Mouse (Mus musculus) ES-Bruce4 (cell line): ENCODE measurements at regions not wholly inside any gene's neighbourhood (a gene's known extent, or its start where the extent isn't known, plus 50 kb on each side); places are given as distances from the start of the nearest gene placed in this dataset.

Experiments used
- H3K27ac ChIP-seq: 2 replicates; pipeline ENCODE4 v1.5.1; 2012; ENCODE audit warnings: low read length, inconsistent platforms; ENCODE audit not compliant: insufficient read depth
- H3K27me3 ChIP-seq: 2 replicates; pipeline ENCODE4 v1.6.1; 2012; ENCODE audit warnings: mild to moderate bottlenecking, low read length, inconsistent platforms; ENCODE audit not compliant: control insufficient read depth, poor library complexity, insufficient read depth, severe bottlenecking
- H3K36me3 ChIP-seq: 2 replicates; pipeline ENCODE4 v1.6.1; 2012; ENCODE audit warnings: inconsistent platforms, mild to moderate bottlenecking, low read length, moderate library complexity; ENCODE audit not compliant: control insufficient read depth, poor library complexity, insufficient read depth, severe bottlenecking
- H3K4me1 ChIP-seq: one replicate; pipeline ENCODE4 v1.8.1; 2011; ENCODE audit warnings: low read length; ENCODE audit not compliant: control insufficient read depth, insufficient read depth
- H3K4me3 ChIP-seq: 2 replicates; pipeline ENCODE4 v1.5.1; 2011; ENCODE audit warnings: low read depth, mild to moderate bottlenecking, low read length
- H3K9ac ChIP-seq: 2 replicates; pipeline ENCODE4 v1.6.1; 2012; ENCODE audit warnings: low read depth, mild to moderate bottlenecking, inconsistent platforms; ENCODE audit not compliant: poor library complexity, severe bottlenecking
- H3K9me3 ChIP-seq: replicated peaks from 2 replicates; pipeline ENCODE4 v1.6.1; 2012; ENCODE audit warnings: mild to moderate bottlenecking, low read length, inconsistent platforms; ENCODE audit not compliant: control insufficient read depth, poor library complexity, insufficient read depth, severe bottlenecking
- CTCF ChIP-seq: IDR thresholded peaks from one replicate; pipeline ENCODE4 v1.8.1; 2011; ENCODE audit warnings: low read depth, low read length
- EP300 ChIP-seq: IDR thresholded peaks from 2 replicates; pipeline ENCODE4 v1.6.1; 2011; ENCODE audit warnings: low read depth, low read length; ENCODE audit not compliant: insufficient read depth
- POLR2A ChIP-seq: IDR thresholded peaks from one replicate; pipeline ENCODE4 v1.8.1; 2011; ENCODE audit warnings: low read length; ENCODE audit not compliant: insufficient read depth

- Histone ChIP-seq H3K4me1 (no peaks in the 10 kb centered on the region), H3K36me3 (no peaks in the 10 kb centered on the region), H3K27ac (no peak overlapping the region), H3K4me3 (no peak overlapping the region), H3K27me3 (no peaks in the 10 kb centered on the region), H3K9me3 (no peaks in the 10 kb centered on the region), H3K9ac (no peak overlapping the region)
- TF ChIP-seq POLR2A (no peak), EP300 (no peak)
Measured at GRCm38 (mm10) chr7:74224378-74224777, 210.9 kb upstream of the St8sia2 start.

GRCm38 (mm10) chr7:74200661-74201060 is 187.2 kb upstream of the St8sia2 start:
- TF ChIP-seq EP300 (no peak), CTCF (peak; percentile 54), POLR2A (no peak)
- Histone ChIP-seq H3K4me3 (no peak overlapping the region), H3K27me3 (no peaks in the 10 kb centered on the region), H3K27ac (no peak overlapping the region), H3K9ac (no peak overlapping the region), H3K9me3 (no peaks in the 10 kb centered on the region), H3K4me1 (no peaks in the 10 kb centered on the region), H3K36me3 (no peaks in the 10 kb centered on the region)

- Histone ChIP-seq H3K9me3 (no peaks in the 10 kb centered on the region), H3K27ac (no peak overlapping the region), H3K27me3 (no peaks in the 10 kb centered on the region), H3K4me1 (no peaks in the 10 kb centered on the region), H3K4me3 (no peak overlapping the region), H3K9ac (no peak overlapping the region), H3K36me3 (no peaks in the 10 kb centered on the region)
- no peak for TF ChIP-seq EP300
- no peak for TF ChIP-seq CTCF
- no peak for TF ChIP-seq POLR2A
Measured at GRCm38 (mm10) chr7:74198796-74199195, 185.3 kb upstream of the St8sia2 start.

GRCm38 (mm10) chr7:74184661-74185060 is 171.2 kb upstream of the St8sia2 start:
- H3K4me3 ChIP-seq: no peak overlapping the region
- no peaks in the 10 kb centered on the region for H3K9me3 ChIP-seq
- H3K27me3 ChIP-seq: no peaks in the 10 kb centered on the region
- H3K27ac ChIP-seq: no peak overlapping the region
- no peaks in the 10 kb centered on the region for H3K36me3 ChIP-seq
- TF ChIP-seq POLR2A (no peak), EP300 (no peak), CTCF (no peak)
- no peaks in the 10 kb centered on the region for H3K4me1 ChIP-seq
- H3K9ac ChIP-seq: no peak overlapping the region

GRCm38 (mm10) chr7:74174206-74174605 is 160.7 kb upstream of the St8sia2 start:
- Histone ChIP-seq H3K27me3 (no peaks in the 10 kb centered on the region), H3K9ac (no peak overlapping the region), H3K9me3 (no peaks in the 10 kb centered on the region), H3K27ac (no peak overlapping the region), H3K4me3 (no peak overlapping the region), H3K36me3 (no peaks in the 10 kb centered on the region), H3K4me1 (no peaks in the 10 kb centered on the region)
- TF ChIP-seq POLR2A: no peak
- TF ChIP-seq CTCF: no peak
- TF ChIP-seq EP300: no peak

GRCm38 (mm10) chr7:74173230-74173612 is 159.7 kb upstream of the St8sia2 start:
- H3K9me3 ChIP-seq: no peaks in the 10 kb centered on the region
- no peaks in the 10 kb centered on the region for H3K27me3 ChIP-seq
- no peak overlapping the region for H3K4me3 ChIP-seq
- no peak overlapping the region for H3K9ac ChIP-seq
- H3K36me3 ChIP-seq: no peaks in the 10 kb centered on the region
- H3K27ac ChIP-seq: no peak overlapping the region
- no peaks in the 10 kb centered on the region for H3K4me1 ChIP-seq
- TF ChIP-seq EP300: no peak
- no peak for TF ChIP-seq CTCF
- TF ChIP-seq POLR2A: no peak
